Mouse (Mus musculus) bone marrow, adult 2 months (tissue): ENCODE results near the gene Pcdh9.

Experiments used
- CTCF ChIP-seq: fragments of 200-500 bp; IDR thresholded peaks from 2 replicates; pipeline ENCODE4 v1.5.1; 2011; ENCODE audit warnings: low read length, control low read depth; ENCODE audit not compliant: control insufficient read depth, insufficient read depth
- POLR2A ChIP-seq: fragments of 200-500 bp; IDR thresholded peaks from 2 replicates; pipeline ENCODE4 v1.6.1; 2011; ENCODE audit warnings: low read depth, mild to moderate bottlenecking, control low read depth, low read length, borderline replicate concordance; ENCODE audit not compliant: control insufficient read depth

DNA sequence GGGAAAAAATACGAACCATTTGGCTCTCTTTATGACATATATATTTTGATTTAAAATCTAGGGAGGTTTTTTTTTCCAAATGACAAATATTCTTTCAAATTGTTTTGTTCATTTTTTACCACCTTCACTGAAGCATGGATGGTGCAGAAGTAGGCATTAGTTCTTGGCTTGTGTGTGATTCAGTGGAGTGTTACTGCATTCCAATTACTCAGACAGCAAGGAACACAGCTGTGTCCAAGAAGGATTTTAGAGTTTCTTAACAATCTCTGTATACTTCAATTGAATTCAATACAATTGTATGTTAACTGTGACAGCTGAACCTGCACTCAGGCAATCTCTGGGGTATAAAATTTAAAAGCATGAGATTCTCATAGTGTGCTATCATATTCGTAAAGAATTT, 127.6 kb downstream of the Pcdh9 start:
- no peak for TF ChIP-seq CTCF
- TF ChIP-seq POLR2A = no peak
